Mouse (Mus musculus) cerebellum, adult 2 months (tissue): ENCODE results near the gene Pmel.

ENCODE experiments used
- CTCF ChIP-seq: fragments of 200-500 bp; IDR thresholded peaks from 2 replicates; pipeline ENCODE4 v1.5.1; 2011; ENCODE audit warnings: low read depth, mild to moderate bottlenecking, control low read depth, low read length, moderate library complexity, borderline replicate concordance; ENCODE audit not compliant: insufficient read depth
- POLR2A ChIP-seq: fragments of 200-500 bp; IDR thresholded peaks from 2 replicates; pipeline ENCODE4 v1.6.1; 2011; ENCODE audit warnings: low read length, control low read depth, borderline replicate concordance; ENCODE audit not compliant: insufficient read depth

- TF ChIP-seq CTCF = no peak
- TF ChIP-seq POLR2A = no peak
Measured at GRCm38 (mm10) chr10:128671148-128671547, 32.8 kb upstream of the Pmel start.
